Mouse (Mus musculus): ENCODE results near the gene Hic2.
A peak's percentile ranks its signal among the peaks of the same experiment; 100 is the strongest.

The Hic2 gene

GRCm38 (mm10) chr16:17234499-17234895 is 1.1 kb downstream of the Hic2 start:
- peak; percentile 34 for DNase-seq (ENCODE audit: low spot score)

DNA sequence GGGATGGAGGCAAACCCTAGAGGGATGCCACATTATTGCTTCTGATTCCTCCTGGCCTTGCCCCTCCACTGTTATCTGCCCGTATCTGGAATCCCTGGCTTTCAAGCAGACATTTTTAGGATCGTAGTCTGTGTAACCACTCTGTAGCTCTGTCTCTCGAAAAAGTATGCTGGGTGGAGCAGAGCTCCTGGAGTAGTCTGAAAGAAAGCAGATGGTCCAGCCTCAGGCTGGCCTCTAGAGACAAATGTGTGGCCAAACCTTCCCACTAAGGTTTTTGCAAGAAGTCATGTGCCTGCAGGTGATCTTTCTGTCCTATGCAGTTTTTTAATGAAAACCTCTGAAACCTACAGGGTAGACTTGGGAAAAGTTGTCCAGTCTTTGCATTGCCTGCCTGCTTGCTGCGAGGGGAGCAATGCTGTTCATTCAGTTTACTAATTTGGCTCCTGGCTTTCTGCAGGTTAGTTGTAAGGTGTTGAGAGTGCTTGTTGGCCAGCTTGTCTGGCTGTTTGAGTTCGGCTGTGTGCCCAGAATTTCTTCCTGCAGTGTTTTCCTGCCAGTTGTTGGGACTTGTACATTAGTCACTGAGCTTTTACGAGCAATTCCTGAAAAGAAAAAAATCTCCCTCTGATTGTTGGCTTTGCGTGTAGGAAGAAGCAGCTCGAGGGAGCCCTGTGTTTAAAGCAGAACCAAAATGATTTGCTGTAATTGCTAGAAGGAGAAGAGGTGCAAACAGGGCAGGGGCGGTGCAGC is 1.7 kb downstream of the Hic2 start:
- peak; percentile 51 for DNase-seq (ENCODE audit: low spot score)

- no peak for DNase-seq (ENCODE audit: low spot score)
Observed at GRCm38 (mm10) chr16:17237634-17238033, 4.3 kb downstream of the Hic2 start.

- DNase-seq (ENCODE audit: low spot score): no peak
Observed at GRCm38 (mm10) chr16:17239409-17239808, 6.0 kb downstream of the Hic2 start.

DNA sequence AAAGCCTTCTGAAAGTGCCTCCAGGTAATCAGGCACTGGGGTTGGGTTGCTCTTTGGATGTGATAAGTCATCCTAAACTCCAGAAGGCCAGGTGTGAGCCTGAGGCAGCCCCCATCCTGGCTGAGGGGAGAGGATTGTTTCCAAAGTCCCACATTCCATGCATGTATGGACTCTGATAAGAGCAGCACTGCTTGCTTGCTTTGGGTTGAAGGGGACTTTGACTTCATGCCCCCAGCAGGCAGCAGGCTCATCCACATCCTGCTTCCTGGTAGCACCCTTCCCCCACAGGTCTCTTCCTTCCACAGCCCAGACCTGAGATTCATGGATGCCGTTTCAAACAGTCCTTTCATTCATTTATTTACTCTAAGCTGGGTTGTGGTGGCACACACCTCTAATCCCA is 10.4 kb downstream of the Hic2 start:
- no peak for DNase-seq (ENCODE audit: low spot score)

- DNase-seq (ENCODE audit: low spot score): no peak
Observed at GRCm38 (mm10) chr16:17244996-17245395, 11.6 kb downstream of the Hic2 start.

GRCm38 (mm10) chr16:17247727-17248126 is 14.4 kb downstream of the Hic2 start:
- DNase-seq (ENCODE audit: low spot score): no peak

DNA sequence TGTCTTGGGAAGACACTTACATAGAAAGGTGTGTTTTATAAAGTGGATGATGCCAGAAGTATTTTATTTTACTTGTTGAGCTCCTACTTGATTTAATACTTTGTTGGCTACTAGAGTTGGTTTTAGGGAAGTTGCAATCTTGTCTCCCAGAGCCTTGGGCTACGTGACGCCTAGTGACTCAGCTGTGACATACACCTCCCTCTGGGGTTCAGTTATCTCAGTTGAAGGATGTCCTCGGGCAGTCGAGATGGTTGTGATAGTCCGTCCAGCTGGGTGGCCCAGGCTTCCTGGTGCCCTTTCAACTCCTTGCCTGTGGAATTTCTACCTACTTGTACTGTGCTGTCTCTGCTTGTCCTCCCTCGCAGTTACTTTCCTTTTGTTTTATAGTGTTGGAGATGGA is 15.8 kb downstream of the Hic2 start:
- no peak for DNase-seq (ENCODE audit: low spot score)

GRCm38 (mm10) chr16:17251539-17251938 is 18.2 kb downstream of the Hic2 start:
- DNase-seq (ENCODE audit: low spot score): peak; percentile 31

DNA sequence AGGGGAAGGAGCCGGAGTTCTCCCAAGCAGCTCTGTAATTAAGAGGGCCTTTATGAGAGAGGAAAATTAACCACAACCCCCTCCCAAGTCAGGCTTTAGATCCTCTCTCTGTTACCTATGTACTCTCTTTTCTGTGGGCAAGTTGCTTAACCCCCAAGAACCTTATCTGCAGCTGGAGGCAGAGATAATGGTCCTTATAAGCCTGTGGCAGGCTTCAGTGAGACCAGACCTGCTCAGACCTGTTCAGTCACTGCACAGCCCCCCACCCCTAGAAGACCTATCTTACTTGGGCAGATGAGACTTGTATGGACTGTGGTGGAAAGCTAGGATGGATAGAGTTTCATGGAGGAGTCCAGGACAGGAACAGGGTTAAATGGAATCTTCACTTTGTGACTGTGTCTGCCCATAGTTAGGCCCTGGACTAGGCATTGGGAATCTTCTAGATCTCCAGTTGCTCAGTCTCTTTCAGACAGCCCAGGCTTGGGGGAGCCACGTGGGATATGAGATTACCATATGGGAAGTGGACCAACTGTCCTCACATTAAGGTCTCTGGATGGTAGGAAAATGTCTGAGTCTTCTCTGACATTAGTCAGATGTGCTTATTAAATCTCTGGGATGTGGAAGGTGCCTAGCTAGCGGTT is 18.8 kb downstream of the Hic2 start:
- DNase-seq (ENCODE audit: low spot score): no peak

GRCm38 (mm10) chr16:17252841-17253240 is 19.5 kb downstream of the Hic2 start:
- no peak for DNase-seq (ENCODE audit: low spot score)

DNA sequence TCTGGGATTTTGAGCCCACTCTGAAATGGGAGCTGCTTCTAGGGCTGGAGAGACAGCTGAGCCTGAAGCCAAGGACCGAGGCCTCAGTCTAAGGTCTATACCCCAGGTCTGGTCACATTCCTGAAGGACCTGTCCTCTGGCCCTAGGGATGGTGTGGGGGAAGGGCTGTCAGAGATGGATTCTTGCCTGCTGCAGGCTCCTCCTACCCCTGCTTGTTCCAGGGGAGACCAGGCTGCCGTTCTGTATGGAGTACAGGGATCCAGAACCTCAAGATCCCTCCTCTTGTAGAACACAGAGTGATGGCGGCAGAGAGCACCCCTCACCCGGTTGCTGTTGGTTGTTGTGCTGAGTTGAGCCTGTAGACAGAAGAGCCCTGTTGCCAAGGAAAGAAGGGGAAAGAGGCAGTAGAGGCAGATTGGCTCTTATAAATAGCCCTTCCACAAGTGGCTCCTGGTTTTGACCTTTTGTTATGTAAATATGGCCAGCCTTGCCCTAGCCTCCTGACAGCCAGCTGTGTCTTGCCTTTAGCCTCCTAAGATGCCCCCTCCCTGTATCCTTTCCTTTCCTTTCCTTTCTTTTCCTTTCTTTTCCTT is 20.7 kb downstream of the Hic2 start:
- DNase-seq (ENCODE audit: low spot score): no peak

- no peak for DNase-seq (ENCODE audit: low spot score)
Observed at GRCm38 (mm10) chr16:17255270-17255669, 21.9 kb downstream of the Hic2 start.

DNA sequence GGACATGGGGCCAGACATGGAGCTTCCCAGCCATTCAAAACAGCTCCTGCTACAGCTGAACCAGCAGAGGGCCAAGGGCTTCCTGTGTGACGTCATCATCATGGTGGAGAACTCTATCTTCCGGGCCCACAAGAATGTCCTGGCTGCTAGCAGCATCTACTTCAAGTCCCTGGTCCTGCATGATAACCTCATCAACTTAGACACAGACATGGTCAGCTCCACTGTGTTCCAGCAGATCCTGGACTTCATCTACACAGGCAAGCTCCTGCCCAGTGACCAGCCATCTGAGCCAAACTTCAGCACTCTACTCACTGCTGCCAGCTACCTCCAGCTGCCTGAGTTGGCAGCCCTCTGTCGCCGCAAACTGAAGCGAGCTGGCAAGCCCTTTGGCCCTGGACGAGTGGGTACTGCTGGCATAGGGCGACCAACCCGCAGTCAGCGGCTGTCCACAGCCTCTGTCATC is 24.0 kb downstream of the Hic2 start:
- no peak for DNase-seq (ENCODE audit: low spot score)

DNA sequence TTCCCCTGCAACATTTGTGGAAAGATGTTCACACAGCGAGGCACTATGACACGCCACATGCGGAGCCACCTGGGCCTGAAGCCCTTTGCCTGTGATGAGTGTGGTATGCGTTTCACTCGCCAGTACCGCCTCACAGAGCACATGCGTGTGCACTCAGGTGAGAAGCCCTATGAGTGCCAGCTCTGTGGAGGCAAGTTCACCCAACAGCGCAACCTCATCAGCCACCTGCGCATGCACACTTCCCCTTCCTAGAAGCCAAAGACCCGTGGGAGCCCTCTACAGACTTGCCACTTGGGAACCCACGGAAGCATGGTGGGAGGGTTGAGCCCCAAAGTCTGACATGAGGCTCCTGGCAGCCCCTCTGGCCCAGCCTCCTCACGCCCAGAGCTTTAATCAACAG is 25.5 kb downstream of the Hic2 start:
- DNase-seq (ENCODE audit: low spot score): no peak

DNA sequence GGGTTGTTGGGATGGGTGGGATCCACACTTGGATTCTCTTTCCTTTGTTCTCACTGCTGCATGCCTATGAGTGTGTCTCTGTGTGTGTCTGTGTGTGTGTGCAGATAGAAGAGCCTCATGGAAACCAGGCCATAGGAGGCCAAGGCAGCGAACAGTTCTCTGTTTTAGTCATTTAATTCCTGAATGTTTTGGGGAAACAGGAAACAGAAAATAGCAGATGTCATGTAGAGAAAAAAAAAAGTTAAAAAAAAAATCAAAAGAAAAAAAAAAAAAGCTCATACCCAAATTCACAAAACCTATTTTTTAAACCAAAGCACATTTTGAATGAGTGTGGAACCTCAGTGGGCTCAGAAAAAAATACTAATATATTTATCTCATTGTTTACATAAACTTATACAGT is 28.0 kb downstream of the Hic2 start:
- DNase-seq (ENCODE audit: low spot score): no peak

GRCm38 (mm10) chr16:17266113-17266512 is 32.7 kb downstream of the Hic2 start:
- DNase-seq (ENCODE audit: low spot score): no peak

DNA sequence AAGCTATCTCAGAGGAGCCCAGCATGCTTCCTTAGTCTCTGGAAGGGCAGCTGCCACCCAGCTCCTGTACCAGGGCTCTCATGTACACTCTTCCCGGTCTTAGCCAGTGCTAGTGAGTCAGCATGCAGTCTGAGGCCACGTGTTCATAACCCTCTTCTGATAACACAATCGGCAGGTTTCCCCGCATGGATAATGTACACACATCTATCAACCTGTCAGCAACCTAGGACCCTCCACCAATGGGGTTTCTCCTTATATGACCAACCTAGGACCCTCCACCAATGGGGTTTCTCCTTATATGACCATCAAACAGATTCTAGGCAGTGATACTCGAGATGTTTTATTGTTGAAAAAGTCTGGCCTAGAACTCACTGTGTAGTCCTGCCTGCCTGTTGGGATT is 34.6 kb downstream of the Hic2 start:
- no peak for DNase-seq (ENCODE audit: low spot score)

DNA sequence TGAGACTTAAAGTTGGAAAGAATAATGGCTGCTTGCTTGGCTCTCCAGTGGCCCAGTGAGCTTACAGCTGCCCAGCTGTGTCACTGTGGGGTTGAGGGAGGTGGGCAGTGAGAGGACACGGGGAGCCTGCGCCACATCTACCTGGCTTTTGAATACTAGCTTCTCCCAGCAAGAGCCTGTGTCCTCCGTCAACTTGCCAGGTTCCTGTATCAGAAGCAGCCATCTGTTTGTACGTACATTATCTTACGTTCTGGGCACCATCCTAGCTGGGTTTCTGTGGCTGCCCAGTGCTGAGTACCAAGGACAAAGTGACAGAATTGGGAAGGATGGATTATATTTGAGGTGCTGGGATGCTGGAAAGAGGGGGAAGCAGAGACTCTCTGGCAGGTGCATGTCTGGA is 36.5 kb downstream of the Hic2 start:
- no peak for DNase-seq (ENCODE audit: low spot score)

DNA sequence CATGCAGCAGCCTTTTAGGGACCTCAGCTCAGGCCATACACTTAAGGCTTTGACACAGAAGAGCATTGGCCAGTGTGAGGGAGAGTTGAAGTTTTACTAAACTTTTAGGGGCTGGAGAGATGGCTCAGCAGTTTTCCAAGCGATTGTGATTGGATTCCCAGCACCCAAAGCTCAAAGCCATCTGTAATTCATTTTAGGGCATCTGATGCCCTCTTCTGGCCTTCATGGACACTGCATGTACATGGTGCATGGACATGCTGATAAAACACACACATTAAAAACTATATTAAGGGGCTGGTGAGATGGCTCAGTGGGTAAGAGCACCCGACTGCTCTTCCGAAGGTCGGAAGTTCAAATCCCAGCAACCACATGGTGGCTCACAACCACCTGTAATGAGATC is 37.8 kb downstream of the Hic2 start:
- peak; percentile 50 for DNase-seq (ENCODE audit: low spot score)

DNA sequence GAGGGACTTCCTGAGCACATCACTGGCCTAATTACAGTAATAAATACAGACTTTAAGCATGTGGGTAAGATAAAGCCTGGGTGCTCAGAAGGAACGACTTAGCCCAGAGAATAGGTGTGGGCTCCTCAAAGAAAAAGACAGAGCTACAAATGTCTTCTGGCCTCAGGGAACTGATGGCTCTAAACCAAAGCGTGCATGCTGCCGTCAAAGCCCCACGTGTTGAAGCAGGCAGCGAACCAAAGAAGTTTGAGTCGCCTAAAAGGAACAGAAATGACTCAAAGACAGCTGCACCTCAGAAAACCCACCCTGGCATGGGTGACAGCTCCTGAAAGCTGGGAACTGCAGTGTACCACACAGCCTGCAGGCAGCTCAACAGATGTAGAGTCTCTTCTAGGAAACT is 38.5 kb downstream of the Hic2 start:
- DNase-seq (ENCODE audit: low spot score): no peak

GRCm38 (mm10) chr16:17275721-17276120 is 42.3 kb downstream of the Hic2 start, which contains the start of gene Tmem191c:
Gene Tmem191c (plus strand): TSS chr16:17276077.
- DNase-seq (ENCODE audit: low spot score): no peak
